Mouse (Mus musculus) forebrain, embryonic 13.5 days (tissue): ENCODE measurements around the gene Slc39a7. TPM values are rescaled to one million over a fixed set of nuclear protein-coding genes. Genes with fewer than 3 reads are reported as not detected.
"Not testable (repeated sequence)": the region's sequence is repeated elsewhere in the genome, so short reads cannot be mapped to it uniquely, and the experiment has no call there.

ENCODE experiments used
- ATAC-seq: fragments of 200-750 bp; cut with Nextera tagmentation; 2 replicates; pipeline ENCODE4 v1.8.0; 2017
- H3K27ac ChIP-seq: fragments of 300-500 bp; sonication (generic); 2 replicates; pipeline ENCODE4 v1.5.1; 2015; ENCODE audit warnings: inconsistent platforms, mild to moderate bottlenecking, moderate library complexity
- H3K27me3 ChIP-seq: fragments of 300-500 bp; sonication (generic); 2 replicates; pipeline ENCODE4 v1.6.1; 2015; ENCODE audit warnings: mild to moderate bottlenecking, inconsistent platforms
- H3K36me3 ChIP-seq: fragments of 300-500 bp; sonication (generic); 2 replicates; pipeline ENCODE4 v1.6.1; 2015; ENCODE audit warnings: mild to moderate bottlenecking, inconsistent platforms; ENCODE audit not compliant: poor library complexity, severe bottlenecking
- H3K4me1 ChIP-seq: fragments of 300-500 bp; sonication (generic); 2 replicates; pipeline ENCODE4 v1.6.1; 2015; ENCODE audit warnings: inconsistent platforms
- H3K4me2 ChIP-seq: fragments of 300-500 bp; sonication (generic); 2 replicates; pipeline ENCODE4 v1.6.1; 2015; ENCODE audit warnings: inconsistent platforms, mild to moderate bottlenecking, moderate library complexity
- H3K4me3 ChIP-seq: fragments of 300-500 bp; sonication (generic); 2 replicates; pipeline ENCODE4 v1.5.1; 2015; ENCODE audit warnings: mild to moderate bottlenecking, inconsistent platforms
- H3K9ac ChIP-seq: fragments of 300-500 bp; sonication (generic); 2 replicates; pipeline ENCODE4 v1.6.1; 2015; ENCODE audit warnings: mild to moderate bottlenecking, inconsistent platforms
- H3K9me3 ChIP-seq: fragments of 300-500 bp; sonication (generic); replicated peaks from 2 replicates; pipeline ENCODE4 v1.6.1; 2016; ENCODE audit warnings: inconsistent platforms
- WGBS: fragments of 180-500 bp; shearing (Covaris S2); methylation state at CpG from one replicate; pipeline ENCODE4 v1.1.7; 2015; 5-methylcytosine and 5-hydroxymethylcytosine counted together
- microRNA counts: library from miRNA; unstranded; fragments of <30 nt; microRNA quantifications from one replicate; lab custom pipeline; 2016
- microRNA-seq: library from miRNA; unstranded; fragments of <30 nt; microRNA quantifications from one replicate; pipeline ENCODE4, GENCODE M21; 2016
- polyA plus RNA-seq: library from polyadenylated mRNA; unstranded; fragments of >200 nt; fragmentation: Nextera tagmentation; extraction: Ambion mirVana; gene quantifications from 2 replicates; pipeline ENCODE4 v1.2.1, GENCODE M21; 2015

Gene Slc39a7
- polyA plus RNA-seq, 1 experiment from 2014 or later = 139 TPM

- peaks cover 11% of the 10 kb centered on the region for H3K4me1 ChIP-seq
- ATAC-seq = no peak
- H3K36me3 ChIP-seq = no peaks in the 10 kb centered on the region
- 78% methylated on average over 3 of the region's 3 CpGs for WGBS
- no peak overlapping the region for H3K4me3 ChIP-seq
- no peak overlapping the region for H3K9ac ChIP-seq
- no peak overlapping the region for H3K27ac ChIP-seq
- no peak overlapping the region for H3K4me2 ChIP-seq
- peaks cover 21% of the 10 kb centered on the region for H3K27me3 ChIP-seq
- H3K9me3 ChIP-seq = no peaks in the 10 kb centered on the region
Measured at GRCm38 (mm10) chr17:33995651-33996050, 35.8 kb downstream of the Slc39a7 start.

- no peak for ATAC-seq
Measured at GRCm38 (mm10) chr17:33994959-33995358, 36.5 kb downstream of the Slc39a7 start.

GRCm38 (mm10) chr17:33991788-33992664, 39.5 kb downstream of the Slc39a7 start:
- Histone ChIP-seq H3K36me3 (no peaks in the 10 kb centered on the region), H3K9me3 (no peaks in the 10 kb centered on the region), H3K9ac (no peak overlapping the region), H3K4me2 (no peak overlapping the region), H3K27me3 (no peaks in the 10 kb centered on the region), H3K4me1 (no peaks in the 10 kb centered on the region), H3K4me3 (no peak overlapping the region), H3K27ac (no peak overlapping the region)
- 31% methylated on average over 10 of the region's 10 CpGs for WGBS
- 0 out of 2 replicates have a peak, but pooled peaks have one; percentile 41 for ATAC-seq

More at GRCm38 (mm10) chr17:33994959-33995358, 36.5 kb downstream of the Slc39a7 start:
- H3K27ac ChIP-seq = no peak overlapping the region
- H3K27me3 ChIP-seq = peaks cover 14% of the 10 kb centered on the region
- WGBS = 89% methylated on average over 8 of the region's 8 CpGs
- no peak overlapping the region for H3K4me3 ChIP-seq
- no peak overlapping the region for H3K4me2 ChIP-seq
- H3K36me3 ChIP-seq = no peaks in the 10 kb centered on the region
- H3K9me3 ChIP-seq = no peaks in the 10 kb centered on the region
- H3K9ac ChIP-seq = no peak overlapping the region
- peaks cover 6% of the 10 kb centered on the region for H3K4me1 ChIP-seq

GRCm38 (mm10) chr17:33982136-33982535, 49.3 kb downstream of the Slc39a7 start:
- WGBS = 7% methylated on average over 8 of the region's 8 CpGs
- 0 out of 2 replicates have a peak overlapping the region, but pooled peaks have one; percentile 75 for H3K9ac ChIP-seq
- not testable (repeated sequence) for ATAC-seq

GRCm38 (mm10) chr17:33981192-33981909, 50.1 kb downstream of the Slc39a7 start:
- peak; percentile 96 for ATAC-seq
- Histone ChIP-seq H3K4me2 (peak overlapping the region; percentile 65), H3K9ac (peak overlapping the region; percentile 75), H3K4me3 (peak overlapping the region; percentile 55), H3K27me3 (peaks cover 45% of the 10 kb centered on the region), H3K27ac (peak overlapping the region; percentile 94), H3K4me1 (peaks cover 24% of the 10 kb centered on the region)
- H3K9me3 ChIP-seq, H3K36me3 ChIP-seq: not testable (repeated sequence)
- WGBS = under 1% methylated on average over 27 of the region's 27 CpGs

More at GRCm38 (mm10) chr17:33982136-33982535, 49.3 kb downstream of the Slc39a7 start:
- H3K27ac ChIP-seq = peak overlapping the region; percentile 94; the same call in 1 of the 2 replicates
- peak overlapping the region; percentile 55 for H3K4me3 ChIP-seq
- not testable (repeated sequence) for H3K9me3 ChIP-seq, H3K36me3 ChIP-seq
- H3K27me3 ChIP-seq = peaks cover 37% of the 10 kb centered on the region
- peaks cover 24% of the 10 kb centered on the region for H3K4me1 ChIP-seq
- peak overlapping the region; percentile 65 for H3K4me2 ChIP-seq

- Histone ChIP-seq H3K36me3 (no peaks in the 10 kb centered on the region), H3K9ac (no peak overlapping the region), H3K27me3 (peaks cover 54% of the 10 kb centered on the region), H3K4me3 (peak overlapping the region; percentile 55), H3K4me1 (peaks cover 24% of the 10 kb centered on the region), H3K4me2 (peak overlapping the region; percentile 65), H3K27ac (no peak overlapping the region), H3K9me3 (no peaks in the 10 kb centered on the region)
- no peak for ATAC-seq
- WGBS = 78% methylated on average over 19 of the region's 19 CpGs
Measured at GRCm38 (mm10) chr17:33980181-33981035, 51.1 kb downstream of the Slc39a7 start.

GRCm38 (mm10) chr17:33979512-33980050, 51.9 kb downstream of the Slc39a7 start:
- no peak overlapping the region for H3K27ac ChIP-seq
- ATAC-seq = no peak
- no peaks in the 10 kb centered on the region for H3K36me3 ChIP-seq
- H3K9me3 ChIP-seq = no peaks in the 10 kb centered on the region
- peaks cover 55% of the 10 kb centered on the region for H3K27me3 ChIP-seq
- no peak overlapping the region for H3K9ac ChIP-seq
- WGBS = 76% methylated on average over 6 of the region's 6 CpGs
- no peak overlapping the region for H3K4me3 ChIP-seq
- H3K4me2 ChIP-seq = no peak overlapping the region
- H3K4me1 ChIP-seq = peaks cover 24% of the 10 kb centered on the region

GRCm38 (mm10) chr17:33978631-33979031, 52.9 kb downstream of the Slc39a7 start:
- Histone ChIP-seq H3K27ac (no peak overlapping the region), H3K9ac (peak overlapping the region; percentile 45; the same call in 1 of the 2 replicates), H3K27me3 (peaks cover 58% of the 10 kb centered on the region), H3K9me3 (no peaks in the 10 kb centered on the region), H3K4me2 (peak overlapping the region; percentile 58), H3K36me3 (no peaks in the 10 kb centered on the region), H3K4me1 (peaks cover 24% of the 10 kb centered on the region), H3K4me3 (peak overlapping the region; percentile 31)
- ATAC-seq = no peak
- 0% methylated on average over 17 of the region's 17 CpGs for WGBS

MicroRNAs encoded within 50 kb of the gene (microRNA counts, 519-probe panel; counts per million panel counts)
- 3,388 counts per million, percentile 71 among the panel's probes with 10 or more counts for microRNA mmu-miR-219 (lab: Ali Mortazavi, UCI)

Small RNA genes within 50 kb of the gene (microRNA-seq; reads per million reads assigned to microRNA genes)
- gene Mir219a-1 (0.80 reads per million), gene Mir219c (not detected)

Other genes with a start within 250 kb of the Slc39a7 start
- gene Angptl4, start 249.9 kb downstream of the Slc39a7 start, polyA plus RNA-seq = 8.6 and 10.0 TPM in 2 replicates
- gene Kank3, start 221.2 kb downstream of the Slc39a7 start, polyA plus RNA-seq = 27.3 and 29.0 TPM in 2 replicates
- gene Rps28, start 207.1 kb downstream of the Slc39a7 start, polyA plus RNA-seq = 779 and 868 TPM in 2 replicates
- 473 and 507 TPM in 2 replicates for gene Ndufa7, start 207.1 kb downstream of the Slc39a7 start, polyA plus RNA-seq
- gene Cd320, start 188.6 kb downstream of the Slc39a7 start, polyA plus RNA-seq = 60.1 and 66.1 TPM in 2 replicates
- not detected in 2 replicates for gene Gm7029, start 157.8 kb downstream of the Slc39a7 start, polyA plus RNA-seq
- 6.8 and 7.4 TPM in 2 replicates for gene Kifc1, start 141.0 kb downstream of the Slc39a7 start, polyA plus RNA-seq
- gene Platr17, start 126.5 kb downstream of the Slc39a7 start, polyA plus RNA-seq = 0.28 and 0.49 TPM in 2 replicates
- gene Daxx, start 122.3 kb downstream of the Slc39a7 start, polyA plus RNA-seq = 60.7 and 68.0 TPM in 2 replicates
- gene Tapbp, start 115.8 kb downstream of the Slc39a7 start, polyA plus RNA-seq = 12.3 and 15.0 TPM in 2 replicates
- 18.1 and 20.6 TPM in 2 replicates for gene Zbtb22, start 115.8 kb downstream of the Slc39a7 start, polyA plus RNA-seq
- gene Rgl2, start 102.1 kb downstream of the Slc39a7 start, polyA plus RNA-seq = 39.3 and 46.6 TPM in 2 replicates
- gene Pfdn6, start 91.3 kb downstream of the Slc39a7 start, polyA plus RNA-seq = 204 and 214 TPM in 2 replicates
- gene Wdr46, start 91.0 kb downstream of the Slc39a7 start, polyA plus RNA-seq = 28.4 and 29.4 TPM in 2 replicates
- gene B3galt4, start 80.2 kb downstream of the Slc39a7 start, polyA plus RNA-seq = 7.3 and 9.4 TPM in 2 replicates
- gene Vps52, start 75.9 kb downstream of the Slc39a7 start, polyA plus RNA-seq = 58.6 and 61.4 TPM in 2 replicates
- gene Rps18, start 75.7 kb downstream of the Slc39a7 start, polyA plus RNA-seq = 1,165 and 1,184 TPM in 2 replicates
- gene H2-K1, start 31.3 kb downstream of the Slc39a7 start, polyA plus RNA-seq = 12.9 and 24.0 TPM in 2 replicates
- gene Ring1, start 7.0 kb downstream of the Slc39a7 start, polyA plus RNA-seq = 12.4 and 15.3 TPM in 2 replicates
- gene H2-Ke6, start 3.6 kb downstream of the Slc39a7 start, polyA plus RNA-seq = 76.0 and 88.0 TPM in 2 replicates
- gene Rxrb, start 130 bp upstream of the Slc39a7 start, polyA plus RNA-seq = 52.6 and 57.1 TPM in 2 replicates
- gene Col11a2, start 7.8 kb upstream of the Slc39a7 start, polyA plus RNA-seq = 0.80 and 1.3 TPM in 2 replicates
- not detected in 2 replicates for gene H2-Oa, start 60.7 kb upstream of the Slc39a7 start, polyA plus RNA-seq
- gene H2-DMa, start 87.9 kb upstream of the Slc39a7 start, polyA plus RNA-seq = 8.7 and 10.0 TPM in 2 replicates
- gene Brd2, start 91.0 kb upstream of the Slc39a7 start, polyA plus RNA-seq = 124 and 125 TPM in 2 replicates
- 0.20 TPM in 1 of 2 replicates, not detected in the other for gene H2-DMb2, start 111.6 kb upstream of the Slc39a7 start, polyA plus RNA-seq
- gene H2-DMb1, start 121.4 kb upstream of the Slc39a7 start, polyA plus RNA-seq = 0.20 TPM in 1 of 2 replicates, not detected in the other
- 0.84 and 0.94 TPM in 2 replicates for gene Tap1, start 155.9 kb upstream of the Slc39a7 start, polyA plus RNA-seq
- gene Psmb9, start 156.1 kb upstream of the Slc39a7 start, polyA plus RNA-seq = 0.43 and 0.73 TPM in 2 replicates
- 0.65 and 1.6 TPM in 2 replicates for gene Psmb8, start 166.0 kb upstream of the Slc39a7 start, polyA plus RNA-seq
- 0.76 and 0.87 TPM in 2 replicates for gene Tap2, start 171.8 kb upstream of the Slc39a7 start, polyA plus RNA-seq
- gene H2-Ob, start 207.2 kb upstream of the Slc39a7 start, polyA plus RNA-seq = not detected in 2 replicates
- gene H2-Ab1, start 226.0 kb upstream of the Slc39a7 start, polyA plus RNA-seq = 1.4 and 1.5 TPM in 2 replicates